Mouse (Mus musculus) hindbrain, embryonic 14.5 days (tissue): ENCODE data around the gene Car3. TPM values are rescaled to one million over a fixed set of nuclear protein-coding genes. Genes with fewer than 3 reads are reported as not detected.

Experiments used
- ATAC-seq: fragments of 200-750 bp; cut with Nextera tagmentation; 2 replicates; pipeline ENCODE4 v1.8.0; 2017; ENCODE audit warnings: moderate number of reproducible peaks, mild to moderate bottlenecking, moderate TSS enrichment, moderate library complexity; ENCODE audit not compliant: low FRiP score
- DNase-seq: peaks from one replicate; pipeline ENCODE4 v3.0.0-alpha.2; 2015; ENCODE audit warnings: low spot score
- H3K27ac ChIP-seq: fragments of 300-500 bp; sonication (generic); 2 replicates; pipeline ENCODE4 v1.5.1; 2014; ENCODE audit warnings: mild to moderate bottlenecking, moderate library complexity
- H3K27me3 ChIP-seq: fragments of 300-500 bp; sonication (generic); 2 replicates; pipeline ENCODE4 v1.6.1; 2014; ENCODE audit warnings: mild to moderate bottlenecking, low read length, mixed read lengths; ENCODE audit not compliant: control insufficient read depth, insufficient read depth
- H3K36me3 ChIP-seq: fragments of 300-500 bp; sonication (generic); replicated peaks from 2 replicates; pipeline ENCODE4 v1.6.1; 2014; ENCODE audit not compliant: control insufficient read depth, insufficient read depth
- H3K4me1 ChIP-seq: fragments of 300-500 bp; sonication (generic); replicated peaks from 2 replicates; pipeline ENCODE4 v1.6.1; 2014; ENCODE audit warnings: antibody characterized with exemption, low read length, mixed read lengths; ENCODE audit not compliant: control insufficient read depth, insufficient read depth
- H3K4me2 ChIP-seq: fragments of 300-500 bp; sonication (generic); replicated peaks from 2 replicates; pipeline ENCODE4 v1.6.1; 2014; ENCODE audit warnings: mild to moderate bottlenecking, moderate library complexity
- H3K4me3 ChIP-seq: fragments of 300-500 bp; sonication (generic); replicated peaks from 2 replicates; pipeline ENCODE4 v1.5.1; 2014; ENCODE audit warnings: mild to moderate bottlenecking, low read length
- H3K9ac ChIP-seq: fragments of 300-500 bp; sonication (generic); 2 replicates; pipeline ENCODE4 v1.6.1; 2014
- H3K9me3 ChIP-seq: fragments of 300-500 bp; sonication (generic); 2 replicates; pipeline ENCODE4 v1.6.1; 2016; ENCODE audit warnings: low read length; ENCODE audit not compliant: control insufficient read depth
- WGBS: fragments of 180-500 bp; shearing (Covaris S2); extraction: QIAGEN DNeasy Blood & Tissue Kit; methylation state at CpG from one replicate; pipeline ENCODE4 v1.1.7; 2014; 5-methylcytosine and 5-hydroxymethylcytosine counted together
- polyA plus RNA-seq: library from polyadenylated mRNA; unstranded; fragments of >200 nt; fragmentation: Nextera tagmentation; extraction: Ambion mirVana; gene quantifications from 2 replicates; pipeline ENCODE4 v1.2.1, GENCODE M21; 2014

The Car3 gene
- polyA plus RNA-seq, 1 experiment from 2014 or later: 0.82 TPM

- Histone ChIP-seq H3K27ac (no peak overlapping the region), H3K27me3 (peaks cover 4% of the 10 kb centered on the region), H3K4me2 (no peak overlapping the region), H3K36me3 (no peaks in the 10 kb centered on the region), H3K4me3 (no peak overlapping the region), H3K9me3 (no peaks in the 10 kb centered on the region), H3K9ac (no peak overlapping the region), H3K4me1 (no peaks in the 10 kb centered on the region)
- DNase-seq: no peak
- WGBS: 80% methylated on average over 3 of the region's 3 CpGs
- no peak for ATAC-seq
These were observed 19.4 kb downstream of the Car3 start for GRCm38 (mm10) chr3:14882756-14883155.

- Histone ChIP-seq H3K4me3 (no peak overlapping the region), H3K4me2 (no peak overlapping the region), H3K27me3 (peaks cover 4% of the 10 kb centered on the region), H3K9me3 (no peaks in the 10 kb centered on the region), H3K36me3 (no peaks in the 10 kb centered on the region), H3K27ac (no peak overlapping the region), H3K9ac (no peak overlapping the region), H3K4me1 (no peaks in the 10 kb centered on the region)
- ATAC-seq (no peak), DNase-seq (no peak)
These were observed 21.5 kb downstream of the Car3 start for GRCm38 (mm10) chr3:14884826-14885225.

GRCm38 (mm10) chr3:14886102-14887098 lies 23.1 kb downstream of the Car3 start, which contains the start of gene Car2:
TSS of gene Car2 (plus strand) at chr3:14886273.
- Histone ChIP-seq H3K9me3 (no peaks in the 10 kb centered on the region), H3K4me3 (peak within 1 kb of the TSS; percentile 90), H3K4me2 (peak within 1 kb of the TSS; percentile 87), H3K4me1 (no peaks in the 10 kb centered on the region), H3K9ac (peak within 1 kb of the TSS; percentile 77), H3K36me3 (no peaks in the 10 kb centered on the region), H3K27ac (peak within 1 kb of the TSS; percentile 66), H3K27me3 (peaks cover 4% of the 10 kb centered on the region)
- DNase-seq: peak; percentile 70
- ATAC-seq: peak; percentile 90
- under 1% methylated on average over 93 of the region's 95 CpGs for WGBS

GRCm38 (mm10) chr3:14887134-14887666 lies 23.9 kb downstream of the Car3 start:
- Histone ChIP-seq H3K36me3 (no peaks in the 10 kb centered on the region), H3K9ac (peak overlapping the region; percentile 77; the same call in 1 of the 2 replicates), H3K9me3 (no peaks in the 10 kb centered on the region), H3K4me1 (no peaks in the 10 kb centered on the region), H3K27ac (no peak overlapping the region), H3K4me3 (peak overlapping the region; percentile 90), H3K27me3 (peaks cover 4% of the 10 kb centered on the region), H3K4me2 (peak overlapping the region; percentile 87)
- WGBS: 40% methylated on average over 11 of the region's 11 CpGs
- ATAC-seq: no peak
- DNase-seq: peak; percentile 39

- 70% methylated on average over 10 of the region's 10 CpGs for WGBS
These were observed 24.5 kb downstream of the Car3 start for GRCm38 (mm10) chr3:14887686-14888295.

GRCm38 (mm10) chr3:14888549-14888948 lies 25.2 kb downstream of the Car3 start:
- Histone ChIP-seq H3K9me3 (no peaks in the 10 kb centered on the region), H3K4me1 (no peaks in the 10 kb centered on the region), H3K4me2 (peak overlapping the region; percentile 21; the same call in 1 of the 2 replicates), H3K36me3 (no peaks in the 10 kb centered on the region), H3K9ac (no peak overlapping the region), H3K27ac (no peak overlapping the region), H3K27me3 (peaks cover 4% of the 10 kb centered on the region), H3K4me3 (no peak overlapping the region)
- ATAC-seq (no peak), DNase-seq (no peak)
- 39% methylated on average over 2 of the region's 2 CpGs for WGBS

More at GRCm38 (mm10) chr3:14887686-14888295, 24.5 kb downstream of the Car3 start:
- Histone ChIP-seq H3K27me3 (peaks cover 4% of the 10 kb centered on the region), H3K36me3 (no peaks in the 10 kb centered on the region), H3K4me3 (no peak overlapping the region), H3K4me2 (peak overlapping the region; percentile 87), H3K27ac (no peak overlapping the region), H3K4me1 (no peaks in the 10 kb centered on the region), H3K9me3 (no peaks in the 10 kb centered on the region), H3K9ac (no peak overlapping the region)
- DNase-seq (no peak), ATAC-seq (no peak)

GRCm38 (mm10) chr3:14889085-14889484 lies 25.8 kb downstream of the Car3 start:
- Histone ChIP-seq H3K4me2 (no peak overlapping the region; the same call in 1 of the 2 replicates), H3K4me1 (no peaks in the 10 kb centered on the region), H3K27ac (no peak overlapping the region; the same call in 1 of the 2 replicates), H3K36me3 (no peaks in the 10 kb centered on the region), H3K9me3 (no peaks in the 10 kb centered on the region), H3K9ac (no peak overlapping the region), H3K4me3 (no peak overlapping the region), H3K27me3 (peaks cover 4% of the 10 kb centered on the region)
- ATAC-seq (no peak), DNase-seq (no peak)
- WGBS: 72% methylated on average over 2 of the region's 2 CpGs

- no peak overlapping the region; the same call in 1 of the 2 replicates for H3K27ac ChIP-seq
These were observed 26.6 kb downstream of the Car3 start for GRCm38 (mm10) chr3:14889716-14890409.

More at GRCm38 (mm10) chr3:14889716-14890409, 26.6 kb downstream of the Car3 start:
- ATAC-seq: no peak
- Histone ChIP-seq H3K27me3 (peaks cover 4% of the 10 kb centered on the region), H3K4me1 (no peaks in the 10 kb centered on the region), H3K4me2 (no peak overlapping the region), H3K4me3 (no peak overlapping the region), H3K36me3 (no peaks in the 10 kb centered on the region), H3K9me3 (no peaks in the 10 kb centered on the region), H3K9ac (no peak overlapping the region)
- no peak for DNase-seq
- WGBS: 50% methylated on average over 4 of the region's 4 CpGs
